Mouse (Mus musculus) brain, embryonic 14.5 days (tissue): ENCODE results near the gene Gga2.

Source experiments
- CTCF ChIP-seq: fragments of 200-500 bp; IDR thresholded peaks from 2 replicates; pipeline ENCODE4 v1.5.1; 2012; ENCODE audit warnings: inconsistent platforms, mild to moderate bottlenecking, moderate library complexity, borderline replicate concordance; ENCODE audit not compliant: insufficient read depth, insufficient read length; ENCODE audit errors: extremely low read depth
- POLR2A ChIP-seq: fragments of 200-500 bp; IDR thresholded peaks from 2 replicates; pipeline ENCODE4 v1.6.1; 2012; ENCODE audit warnings: mild to moderate bottlenecking, inconsistent platforms, borderline replicate concordance; ENCODE audit not compliant: poor library complexity, insufficient read depth, insufficient read length, severe bottlenecking; ENCODE audit errors: extremely low read depth

GRCm38 (mm10) chr7:122066945-122067516 lies 46.0 kb upstream of the Gga2 start, which contains the start of the genes Ubfd1 and Ears2:
- TF ChIP-seq POLR2A: no peak
- TF ChIP-seq CTCF: peak; percentile 7; the same call in 1 of the 2 replicates
